Mouse (Mus musculus) thymus, postnatal 4 days (tissue): Measurements from ENCODE around the gene Cyp4f15.
"Not testable (repeated sequence)": the region's sequence is repeated elsewhere in the genome, so short reads cannot be mapped to it uniquely, and the experiment has no call there.

ENCODE experiments used
- DNase-seq: peaks from one replicate; pipeline ENCODE4 v3.0.0; 2021

Cyp4f15 gene

DNA sequence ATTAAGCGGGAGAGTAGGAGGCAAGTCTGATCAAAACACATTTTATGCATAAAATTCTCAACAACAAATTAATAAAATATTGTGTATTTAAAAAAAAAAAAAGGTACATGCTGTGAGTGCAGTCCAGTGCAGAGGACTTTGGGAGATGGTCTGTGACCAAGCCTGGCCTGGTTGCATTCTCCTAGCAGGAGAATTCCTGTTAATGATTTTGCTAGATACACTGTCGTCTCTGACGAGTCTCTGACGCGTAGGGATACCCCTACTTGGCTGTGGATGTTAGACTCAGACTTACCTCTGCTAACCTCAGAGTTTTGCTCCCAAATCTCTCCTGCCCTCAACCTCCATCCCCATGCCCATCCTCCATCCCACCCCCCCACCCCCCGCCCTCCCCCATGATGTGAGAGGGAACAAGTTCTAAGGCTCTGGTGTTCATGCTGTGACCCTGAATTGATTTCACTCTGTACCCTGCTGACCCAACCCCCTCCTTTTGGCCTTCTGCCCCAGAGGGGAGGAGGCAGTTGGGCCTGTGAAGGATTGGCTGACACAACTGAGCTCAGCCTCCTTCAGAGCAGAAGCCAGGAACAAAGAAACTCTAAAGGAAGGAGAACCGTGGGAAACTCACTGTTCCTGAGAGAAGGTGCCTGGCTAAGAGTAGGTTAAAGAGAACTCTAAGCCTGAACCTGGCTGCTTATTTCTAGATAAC is at the start of gene Cyp4f15:
Gene Cyp4f15, plus strand, starts transcription at position 580 of the 703 bp plus-strand sequence.
- no peak for DNase-seq

DNA sequence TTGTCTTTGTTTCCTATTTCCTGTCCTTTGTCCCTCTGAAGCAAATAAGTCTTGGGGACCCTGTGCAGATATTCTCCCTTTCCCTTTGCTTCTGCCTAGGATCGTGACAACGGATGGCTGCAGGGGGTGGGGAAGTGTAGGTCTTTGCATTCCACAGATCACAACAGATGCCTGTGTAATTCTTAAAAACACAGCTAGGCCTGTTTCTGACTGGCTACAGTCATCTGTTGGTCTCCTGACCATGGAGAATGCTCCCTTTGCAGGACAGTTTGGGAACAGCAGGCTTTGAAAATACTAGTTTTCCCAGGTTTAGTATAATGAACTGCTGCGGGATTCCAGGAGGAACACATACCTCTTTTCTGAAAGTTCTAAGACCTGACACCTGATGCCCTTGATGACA is 49.1 kb upstream of the Cyp4f15 start:
- no peak for DNase-seq

DNA sequence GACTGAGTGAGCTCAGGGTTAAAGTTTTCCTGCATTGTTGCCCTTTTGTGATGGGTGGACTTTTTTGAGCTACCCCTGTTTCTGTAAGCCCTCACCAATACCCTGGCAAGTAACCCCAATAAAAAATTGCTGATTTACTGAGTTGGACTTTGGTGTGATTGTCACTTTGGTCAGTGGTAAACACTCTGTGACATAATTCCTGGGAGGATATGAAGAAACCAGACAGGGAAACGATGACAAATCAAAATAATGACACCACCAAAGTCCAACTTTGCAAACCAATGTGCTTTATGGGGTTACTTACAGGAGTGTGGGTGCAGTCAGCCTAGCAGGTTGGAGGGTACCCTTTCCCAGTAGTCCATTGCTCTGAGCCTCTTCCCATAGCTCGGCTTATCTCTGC is 48.3 kb upstream of the Cyp4f15 start:
- DNase-seq: no peak

DNA sequence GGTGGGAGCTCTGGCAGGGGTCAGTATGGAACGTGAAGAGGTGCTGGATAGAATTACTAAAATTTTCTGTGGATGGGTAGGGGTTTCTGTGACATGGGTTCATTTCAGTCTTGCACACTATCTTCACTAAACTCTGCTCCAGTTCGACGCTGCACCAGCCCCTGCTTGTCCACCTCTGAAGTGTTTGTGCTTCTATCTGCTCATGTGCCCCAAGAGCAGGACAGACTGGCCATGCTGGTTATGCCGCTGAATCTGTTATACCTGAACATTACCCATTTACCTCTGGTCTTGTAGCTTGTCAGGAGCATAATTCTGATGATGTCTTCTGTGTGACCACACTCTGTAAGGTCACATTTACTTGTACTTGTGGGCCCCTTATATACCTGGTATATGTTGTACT is 38.8 kb upstream of the Cyp4f15 start:
- no peak for DNase-seq

DNA sequence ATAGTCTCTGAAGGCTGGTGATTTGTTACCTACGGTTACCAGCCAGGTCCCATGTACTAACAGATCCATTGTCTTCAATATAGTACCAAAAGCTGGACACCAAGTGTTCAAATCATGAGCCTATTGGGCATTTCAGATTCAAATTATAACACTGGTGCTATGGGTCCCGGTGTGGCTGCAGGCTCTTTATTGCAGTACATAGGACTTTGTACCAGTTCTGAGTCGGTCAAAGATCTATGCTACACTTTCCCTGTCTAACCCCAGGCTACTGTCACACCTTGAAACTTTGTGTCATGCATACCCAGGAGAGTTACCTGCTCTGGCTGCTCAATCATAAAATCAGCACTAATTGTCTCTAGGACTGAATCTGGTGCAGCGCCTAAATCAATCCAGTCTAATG is 31.6 kb upstream of the Cyp4f15 start:
- DNase-seq: no peak

DNA sequence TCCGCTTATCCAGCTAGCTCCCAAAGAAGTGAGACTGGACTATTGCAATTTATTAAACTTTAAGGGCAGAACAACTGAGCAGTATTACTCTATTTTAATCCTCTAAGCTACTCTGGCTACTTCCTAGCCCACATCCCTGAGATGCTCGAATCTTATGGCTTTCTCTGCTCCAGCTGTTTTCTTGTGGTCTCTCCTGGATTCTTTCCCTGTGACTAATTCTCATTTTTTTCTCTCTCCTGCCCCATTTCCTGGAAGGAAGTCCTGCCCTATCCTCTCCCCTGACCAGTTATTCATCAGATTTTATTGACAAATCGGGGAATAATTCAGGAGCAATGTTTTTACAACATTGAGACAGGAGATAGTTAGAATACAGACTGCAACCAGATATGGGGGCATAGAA is 28.4 kb upstream of the Cyp4f15 start:
- no peak for DNase-seq

DNA sequence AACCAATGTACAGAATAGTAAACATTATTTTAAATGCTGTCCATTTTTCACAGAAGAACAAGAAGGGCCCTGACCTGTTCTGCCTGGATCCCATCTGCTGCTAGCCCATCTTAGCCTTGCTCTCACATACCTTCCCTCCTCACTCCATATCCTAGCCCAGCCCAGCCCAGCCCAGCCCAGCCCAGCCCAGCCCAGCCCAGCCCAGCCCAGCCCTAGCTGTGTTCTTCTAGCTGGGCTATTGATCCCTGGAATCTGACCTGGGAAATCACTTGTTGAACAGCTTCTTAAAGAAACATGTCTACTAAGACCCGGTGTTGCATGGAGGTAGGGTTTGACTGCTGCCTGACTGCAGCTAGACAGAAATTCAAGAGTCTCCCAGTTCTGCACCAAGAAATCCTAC is 27.2 kb upstream of the Cyp4f15 start:
- DNase-seq: no peak

DNA sequence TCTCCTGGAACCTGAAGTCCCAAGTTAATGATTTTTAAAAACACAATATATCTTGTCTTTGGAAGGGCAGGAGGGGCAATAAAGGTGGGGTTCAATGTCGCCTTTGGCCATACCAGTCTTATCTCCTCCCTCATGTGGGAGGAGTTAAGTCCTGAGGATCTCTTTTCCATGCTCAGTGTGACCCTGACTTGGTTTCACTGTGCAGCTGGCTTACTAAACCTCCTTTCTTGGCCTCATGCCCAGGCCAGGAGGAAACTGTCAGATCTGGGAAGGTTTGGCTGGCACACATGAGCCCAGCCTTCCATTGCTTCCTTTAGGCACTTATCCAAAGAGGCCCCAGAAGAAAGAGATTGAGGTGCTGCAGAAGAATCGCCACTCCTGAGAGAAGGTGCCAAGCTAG is 26.7 kb upstream of the Cyp4f15 start, which contains the start of gene Cyp4f40:
Gene Cyp4f40, plus strand, starts transcription at position 189 of the 400 bp plus-strand sequence.
- no peak for DNase-seq

DNA sequence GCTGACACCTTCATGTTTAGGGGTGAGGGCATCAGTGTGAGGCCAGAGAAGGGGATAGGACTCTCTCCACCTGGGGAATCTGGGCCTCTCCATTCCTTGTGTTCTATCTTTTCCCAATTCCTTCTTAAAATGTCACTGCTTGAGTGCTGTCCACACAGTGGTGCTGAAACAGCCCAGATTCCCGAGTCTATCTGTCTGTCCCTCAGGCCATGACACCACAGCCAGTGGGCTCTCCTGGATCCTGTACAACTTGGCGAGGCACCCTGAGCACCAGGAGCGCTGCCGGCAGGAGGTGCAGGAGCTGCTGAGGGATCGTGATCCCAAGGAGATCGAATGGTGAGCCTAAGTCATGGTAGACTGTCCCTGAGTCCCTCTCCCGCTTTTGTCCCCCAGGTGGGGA is 11.5 kb upstream of the Cyp4f15 start:
- DNase-seq: no peak

DNA sequence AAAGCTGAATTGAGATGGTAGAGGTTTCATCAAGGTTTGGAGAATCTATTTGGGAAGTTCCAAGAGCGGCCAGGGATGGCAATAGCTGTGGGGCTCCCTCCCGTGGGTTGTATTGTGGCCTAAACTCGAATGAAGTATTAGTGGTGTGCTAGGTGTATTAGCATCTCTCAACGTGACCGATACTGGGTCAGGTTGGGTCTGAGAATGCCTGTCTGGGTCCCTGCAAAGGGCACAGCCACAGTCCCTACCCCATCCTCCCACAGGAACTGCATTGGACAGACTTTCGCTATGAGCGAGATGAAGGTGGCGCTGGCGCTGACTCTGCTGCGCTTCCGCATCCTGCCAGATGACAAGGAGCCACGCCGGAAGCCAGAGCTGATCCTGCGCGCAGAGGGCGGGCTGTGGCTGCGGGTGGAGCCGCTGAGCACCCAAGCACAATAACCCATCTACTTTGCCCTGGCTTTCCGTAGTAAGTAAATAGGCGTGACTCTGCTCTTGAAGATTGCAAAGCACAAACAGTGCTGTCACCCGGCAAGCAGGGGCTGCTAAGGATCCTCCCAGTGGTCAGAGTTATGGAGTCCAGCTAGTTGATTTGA is 9.3 kb upstream of the Cyp4f15 start:
- DNase-seq: peak; percentile 49

DNA sequence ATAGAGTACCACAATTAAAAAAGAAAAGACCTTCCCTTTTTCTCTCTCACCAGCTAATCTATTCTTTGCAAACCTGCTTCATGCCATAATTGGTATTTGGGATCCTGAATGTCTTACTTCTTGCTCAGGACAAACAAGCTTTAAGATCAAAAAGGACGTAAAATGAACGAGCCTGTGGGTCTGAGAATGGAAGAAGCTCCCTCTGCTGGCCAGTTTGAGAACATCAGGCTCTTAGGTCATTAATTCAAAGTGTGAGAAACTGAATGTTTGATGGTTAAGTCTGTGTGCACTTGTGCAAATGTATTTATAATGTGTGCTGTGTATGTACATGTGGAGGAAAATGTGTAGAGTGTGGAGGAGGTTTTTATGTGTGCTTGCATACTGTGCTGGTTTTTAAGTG is 5.0 kb upstream of the Cyp4f15 start:
- DNase-seq: peak; percentile 77

DNA sequence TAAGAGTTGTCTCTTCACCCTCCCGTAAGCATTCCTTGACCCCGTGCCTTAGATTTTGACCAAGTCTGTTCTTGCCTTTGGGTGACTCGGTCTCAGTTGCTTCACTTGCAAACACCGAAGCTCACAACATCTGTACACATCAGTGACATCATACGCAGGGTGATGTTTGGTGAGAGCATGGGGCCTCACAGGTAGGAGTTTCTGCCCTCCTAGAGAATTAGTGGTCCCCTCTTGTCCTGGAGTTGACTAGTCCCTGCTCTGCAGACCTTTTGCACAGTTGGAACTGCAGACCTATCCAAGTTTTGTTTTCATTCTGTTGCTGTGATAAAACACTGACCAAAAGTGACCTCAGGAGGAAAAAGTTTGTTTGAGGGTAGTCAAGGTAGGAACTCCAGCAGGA is 1.3 kb downstream of the Cyp4f15 start:
- no peak for DNase-seq

DNA sequence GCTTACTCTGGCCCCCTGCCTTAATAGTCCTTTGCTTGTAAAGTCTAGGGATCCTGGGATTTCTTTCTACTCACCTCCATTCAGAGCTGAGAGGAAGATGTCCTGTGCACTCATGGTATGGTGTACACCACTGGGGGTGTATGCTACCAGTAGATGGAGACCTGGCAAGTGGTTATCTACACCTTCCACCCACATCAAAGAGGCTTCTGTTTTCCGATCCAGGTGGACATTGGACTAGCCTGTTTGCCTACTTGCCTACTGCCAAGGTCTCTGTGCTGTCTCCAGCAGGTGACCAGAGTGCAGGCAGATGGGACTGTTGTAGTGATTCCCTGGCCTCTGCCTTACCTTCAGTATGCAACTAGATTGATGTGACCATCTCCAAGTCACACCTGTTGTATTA is 5.5 kb downstream of the Cyp4f15 start:
- DNase-seq: no peak

DNA sequence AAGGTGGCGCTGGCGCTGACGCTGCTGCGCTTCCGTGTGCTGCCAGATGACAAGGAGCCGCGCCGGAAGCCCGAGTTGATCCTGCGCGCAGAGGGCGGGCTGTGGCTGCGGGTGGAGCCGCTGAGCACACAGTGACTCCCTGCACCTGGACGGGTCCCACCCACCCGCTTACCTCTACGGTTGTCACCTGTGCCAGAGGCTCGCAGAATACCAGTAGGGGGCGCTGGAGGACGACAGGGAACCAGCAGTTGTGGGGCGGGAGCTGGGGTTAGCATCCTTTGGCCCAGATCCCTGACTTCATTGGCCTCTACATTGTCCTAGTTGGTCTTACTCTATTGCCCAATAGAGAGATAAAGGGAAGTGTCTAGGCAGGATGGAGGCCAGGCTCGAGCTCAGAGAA is 17.4 kb downstream of the Cyp4f15 start:
- peak; percentile 68 for DNase-seq

DNA sequence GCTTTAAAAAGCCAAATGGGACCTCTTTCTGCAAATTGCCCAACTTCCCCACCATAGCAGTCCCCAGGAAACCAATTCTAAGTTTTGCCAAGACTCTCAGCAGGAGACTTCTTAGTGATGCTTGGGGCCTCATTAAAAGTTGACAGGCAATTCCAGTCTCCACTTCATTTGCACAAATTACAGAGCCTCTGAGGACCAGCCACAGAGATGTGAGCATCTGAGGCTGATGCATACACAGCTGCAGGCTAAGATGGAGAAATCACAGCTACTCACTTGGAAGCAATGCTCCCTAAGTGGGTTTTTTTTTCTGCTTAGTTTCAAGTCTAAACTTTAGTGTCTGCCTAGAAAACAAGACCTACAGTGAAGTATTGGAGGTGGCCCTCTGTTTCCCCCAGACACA is 25.1 kb downstream of the Cyp4f15 start:
- not testable (repeated sequence) for DNase-seq

DNA sequence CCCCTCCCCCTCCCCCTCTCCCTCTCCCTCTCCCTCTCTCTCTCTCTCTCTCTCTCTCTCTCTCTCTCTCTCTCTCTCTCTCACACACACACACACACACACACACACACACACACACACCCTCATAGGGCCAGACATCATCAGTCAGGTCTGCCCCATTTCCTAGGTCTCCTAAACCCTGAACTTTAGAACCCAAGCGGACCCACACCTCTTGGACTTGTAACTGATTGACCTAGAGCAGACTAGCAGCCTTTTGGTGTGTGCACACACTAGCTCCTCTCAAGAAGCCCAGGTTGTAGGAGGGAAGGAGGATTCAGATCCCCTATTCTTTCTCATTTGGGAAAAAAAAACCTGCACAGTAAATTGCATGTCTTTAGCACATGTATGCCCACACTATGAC is 36.7 kb downstream of the Cyp4f15 start:
- not testable (repeated sequence) for DNase-seq

DNA sequence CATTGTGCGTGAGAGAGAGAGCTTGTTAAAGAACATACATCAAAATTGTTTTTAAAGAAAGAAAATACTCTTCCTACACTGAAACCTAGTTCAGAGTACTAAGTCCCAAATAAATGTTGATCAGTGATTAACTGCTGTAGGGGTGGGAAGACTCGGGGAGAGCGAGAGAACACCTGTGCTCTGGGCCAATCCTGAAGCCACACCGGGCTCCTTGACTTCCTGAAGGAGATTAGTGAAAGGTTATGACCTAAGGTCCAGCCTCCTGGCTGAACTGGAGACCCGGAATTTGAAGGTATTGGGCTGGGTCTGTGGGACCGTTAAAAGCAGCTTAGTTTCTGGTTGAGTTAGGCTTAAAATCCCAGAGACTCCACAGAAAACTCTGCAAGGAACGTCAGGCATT is 37.3 kb downstream of the Cyp4f15 start:
- no peak for DNase-seq

DNA sequence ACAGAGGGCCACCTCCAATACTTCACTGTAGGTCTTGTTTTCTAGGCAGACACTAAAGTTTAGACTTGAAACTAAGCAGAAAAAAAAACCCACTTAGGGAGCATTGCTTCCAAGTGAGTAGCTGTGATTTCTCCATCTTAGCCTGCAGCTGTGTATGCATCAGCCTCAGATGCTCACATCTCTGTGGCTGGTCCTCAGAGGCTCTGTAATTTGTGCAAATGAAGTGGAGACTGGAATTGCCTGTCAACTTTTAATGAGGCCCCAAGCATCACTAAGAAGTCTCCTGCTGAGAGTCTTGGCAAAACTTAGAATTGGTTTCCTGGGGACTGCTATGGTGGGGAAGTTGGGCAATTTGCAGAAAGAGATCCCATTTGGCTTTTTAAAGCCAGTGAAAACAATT is 40.9 kb downstream of the Cyp4f15 start:
- not testable (repeated sequence) for DNase-seq

DNA sequence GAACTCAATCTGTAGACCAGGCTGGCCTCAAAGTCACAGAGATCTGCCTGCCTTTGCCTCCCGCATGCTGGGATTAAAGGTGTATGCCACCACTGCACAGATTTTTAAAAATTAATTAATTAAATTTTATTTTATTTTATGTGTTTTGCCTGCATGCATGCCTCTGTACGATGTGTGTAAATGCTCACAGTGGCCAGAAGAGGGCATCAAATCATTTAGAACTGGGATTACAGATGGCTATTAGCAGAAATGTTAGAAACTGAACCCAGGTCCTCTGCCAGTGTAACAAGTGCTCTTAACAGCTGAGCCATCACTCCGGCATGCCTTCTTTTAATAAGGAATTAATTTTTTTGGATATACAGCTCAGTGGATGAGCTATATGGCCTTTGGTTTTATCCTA is 43.6 kb downstream of the Cyp4f15 start:
- DNase-seq: no peak

DNA sequence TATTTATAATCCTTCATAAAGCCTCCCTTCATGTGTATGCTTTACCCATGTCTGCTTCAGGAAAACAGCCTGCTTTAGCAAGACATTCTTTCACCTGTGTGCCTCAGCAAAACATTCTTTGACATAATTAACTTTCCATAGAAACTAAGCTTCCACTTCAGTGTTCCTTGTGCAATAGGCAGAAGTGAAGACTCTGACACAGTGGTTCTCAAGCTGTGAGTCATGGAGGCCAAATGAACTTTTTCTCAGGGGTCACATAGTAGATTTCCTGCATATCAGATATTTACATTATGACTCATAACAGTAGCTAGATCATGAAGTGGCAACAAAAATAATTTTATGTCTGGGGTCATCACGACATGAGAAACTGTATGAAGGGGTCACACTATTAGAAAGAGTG is 53.0 kb downstream of the Cyp4f15 start:
- no peak for DNase-seq

DNA sequence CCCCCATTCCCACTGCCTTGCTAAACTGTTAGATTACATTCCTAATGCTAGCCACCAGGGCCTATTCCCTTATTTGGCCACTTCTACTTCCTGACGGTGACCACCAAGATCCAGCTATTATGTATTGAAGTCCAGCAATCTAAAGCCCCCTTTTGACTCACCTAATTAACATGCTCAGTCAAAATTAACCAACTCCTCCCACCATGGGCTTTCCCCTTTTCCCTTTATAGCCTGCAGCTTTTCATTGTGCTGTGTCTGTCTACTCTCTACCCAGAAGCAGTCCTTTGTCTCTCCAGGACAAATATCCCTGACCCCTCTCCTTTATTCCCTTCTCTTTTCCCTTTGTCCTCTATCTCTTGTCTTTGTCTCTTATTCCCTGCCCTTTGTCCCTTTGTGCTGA is 55.6 kb downstream of the Cyp4f15 start:
- DNase-seq: no peak

DNA sequence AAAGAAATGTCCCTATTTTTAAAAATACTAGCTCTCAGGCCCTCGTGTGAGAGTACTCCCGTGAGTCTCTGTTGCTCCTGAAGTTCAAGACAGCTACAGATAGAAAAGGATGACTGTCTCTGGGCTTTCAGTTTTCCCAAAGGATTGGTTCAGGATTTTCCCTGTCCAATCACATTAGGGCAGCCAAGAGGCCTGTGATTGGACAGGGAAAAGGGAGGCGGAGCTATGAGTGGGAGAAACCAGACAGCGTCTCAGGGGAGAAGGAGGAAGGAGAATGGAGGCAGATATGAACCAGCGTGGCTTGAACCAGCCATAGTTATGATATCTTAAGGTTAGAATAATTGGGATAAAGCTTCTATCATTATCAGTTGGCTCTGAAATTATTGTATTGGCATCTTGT is 65.2 kb downstream of the Cyp4f15 start:
- DNase-seq: no peak
